Mouse (Mus musculus) gastrocnemius, adult 18-20 months (tissue): ENCODE measurements at regions not wholly inside any gene's neighbourhood (a gene's known extent, or its start where the extent isn't known, plus 50 kb on each side); places are given as distances from the start of the nearest gene placed in this dataset.
A peak's percentile ranks its signal among the peaks of the same experiment; 100 is the strongest.

Experiments used
- DNase-seq: peaks from one replicate; pipeline ENCODE4 v3.0.0; 2021; ENCODE audit warnings: low spot score

GRCm38 (mm10) chrX:10770575-10770974, 55.8 kb downstream of the Mid1ip1 start:
- no peak for DNase-seq

GRCm38 (mm10) chrX:10775714-10776515, 61.1 kb downstream of the Mid1ip1 start:
- DNase-seq = peak; percentile 17

GRCm38 (mm10) chrX:10776516-10776818, 61.7 kb downstream of the Mid1ip1 start:
- DNase-seq = no peak

GRCm38 (mm10) chrX:10778014-10778413, 63.2 kb downstream of the Mid1ip1 start:
- no peak for DNase-seq

- no peak for DNase-seq
Measured at GRCm38 (mm10) chrX:10786359-10786758, 71.5 kb downstream of the Mid1ip1 start.

GRCm38 (mm10) chrX:10787057-10787456, 72.2 kb downstream of the Mid1ip1 start:
- no peak for DNase-seq

GRCm38 (mm10) chrX:10820313-10820920, 105.6 kb downstream of the Mid1ip1 start:
- peak; percentile 3 for DNase-seq

GRCm38 (mm10) chrX:10833681-10834080, 118.9 kb downstream of the Mid1ip1 start:
- DNase-seq = no peak

GRCm38 (mm10) chrX:10857089-10857488, 142.3 kb downstream of the Mid1ip1 start:
- no peak for DNase-seq

- DNase-seq = no peak
Measured at GRCm38 (mm10) chrX:10857668-10858067, 142.9 kb downstream of the Mid1ip1 start.

GRCm38 (mm10) chrX:10871613-10872012, 156.8 kb downstream of the Mid1ip1 start:
- DNase-seq = no peak

GRCm38 (mm10) chrX:10877856-10878255, 163.0 kb downstream of the Mid1ip1 start:
- no peak for DNase-seq

GRCm38 (mm10) chrX:10878922-10879321, 164.1 kb downstream of the Mid1ip1 start:
- DNase-seq = no peak

- no peak for DNase-seq
Measured at GRCm38 (mm10) chrX:10883729-10884464, 169.1 kb downstream of the Mid1ip1 start.

- no peak for DNase-seq
Measured at GRCm38 (mm10) chrX:10892815-10893214, 178.0 kb downstream of the Mid1ip1 start.

- DNase-seq = no peak
Measured at GRCm38 (mm10) chrX:10896193-10896955, 181.6 kb downstream of the Mid1ip1 start.

- DNase-seq = no peak
Measured at GRCm38 (mm10) chrX:10902686-10903085, 187.9 kb downstream of the Mid1ip1 start.

- DNase-seq = peak; percentile 3
Measured at GRCm38 (mm10) chrX:10904072-10904471, 189.3 kb downstream of the Mid1ip1 start.

GRCm38 (mm10) chrX:10904889-10905288, 190.1 kb downstream of the Mid1ip1 start:
- DNase-seq = no peak

- no peak for DNase-seq
Measured at GRCm38 (mm10) chrX:10911127-10912061, 196.6 kb downstream of the Mid1ip1 start.
